Mouse (Mus musculus): ENCODE results near the gene Dot1l.

GRCm38 (mm10) chr10:80813366-80813765 is 58.4 kb downstream of the Dot1l start, which contains the start of gene Jsrp1:
- TF ChIP-seq CTCF (IDR thresholded peaks at IDR 0.05; ENCODE audit: borderline replicate concordance, insufficient read depth, low read length) (no peak), POLR2A (IDR thresholded peaks at IDR 0.05; ENCODE audit: low read depth, low read length) (no peak)

Measured in embryonic fibroblast, embryonic 13.5 days (primary cell).